Mouse (Mus musculus): ENCODE data around the gene Atp6v0e. TPM values are rescaled to one million over a fixed set of nuclear protein-coding genes. Genes with fewer than 3 reads are reported as not detected.

The Atp6v0e gene
- polyA plus RNA-seq, 1 experiment: 112 TPM

DNA sequence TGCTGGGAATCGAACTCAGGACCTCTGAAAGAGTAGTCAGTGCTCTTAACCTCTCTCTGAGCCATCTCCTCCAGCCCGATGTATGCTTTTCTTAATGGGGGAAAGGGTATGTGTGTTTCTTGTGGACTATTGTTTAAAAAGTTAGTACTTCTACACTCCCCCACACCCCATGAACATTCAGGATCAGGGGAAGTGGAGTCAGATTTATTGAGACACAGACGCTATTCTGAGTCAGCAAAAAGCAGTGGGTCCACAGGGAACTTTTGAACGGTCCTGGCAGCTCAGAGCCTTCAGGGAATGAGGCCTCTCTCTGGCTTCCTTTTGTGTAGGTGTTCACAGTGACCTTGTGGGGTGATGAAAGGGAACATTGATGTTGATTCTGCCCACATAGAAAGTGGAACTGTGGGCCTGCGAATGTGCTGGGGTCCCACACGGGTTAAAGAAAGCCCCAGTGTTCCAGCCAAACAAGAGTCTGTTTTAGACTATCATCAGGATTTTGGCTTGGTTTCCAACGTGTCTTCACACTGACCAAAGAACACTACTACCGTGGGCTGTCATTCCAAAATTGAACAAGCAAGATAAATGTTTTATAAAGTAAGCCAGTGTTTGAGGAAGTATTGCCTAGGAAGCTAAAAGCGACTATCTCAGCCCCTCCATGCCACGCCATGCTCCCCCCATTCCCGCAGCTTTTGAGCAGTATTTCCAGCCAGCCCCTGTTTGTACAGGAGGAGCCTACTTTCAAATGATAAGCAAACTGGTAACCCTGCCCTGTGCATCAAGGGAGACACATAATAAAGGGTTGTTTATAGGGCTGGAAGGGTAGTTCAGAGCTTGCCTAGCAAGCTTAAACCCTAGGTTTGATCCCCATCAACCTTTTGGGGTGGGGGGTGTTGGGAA, 42.7 kb downstream of the Atp6v0e start:
- TF ChIP-seq POLR2A (IDR thresholded peaks at IDR 0.05; ENCODE audit: borderline replicate concordance, control insufficient read depth, low read depth, low read length) (no peak), CTCF (IDR thresholded peaks at IDR 0.05; ENCODE audit: control insufficient read depth, insufficient read depth, low read length) (no peak)
- Histone ChIP-seq H3K4me1 (ENCODE audit: control insufficient read depth, insufficient read depth, low read length) (no peaks in the 10 kb centered on the region; the same call in 1 of the 2 replicates), H3K27ac (ENCODE audit: control insufficient read depth, insufficient read depth, low read depth, low read length, poor library complexity) (no peak overlapping the region), H3K4me3 (replicated peaks; ENCODE audit: control insufficient read depth, low read depth, low read length) (no peak overlapping the region)
- WGBS: 22% methylated on average over 11 of the region's 11 CpGs

DNA sequence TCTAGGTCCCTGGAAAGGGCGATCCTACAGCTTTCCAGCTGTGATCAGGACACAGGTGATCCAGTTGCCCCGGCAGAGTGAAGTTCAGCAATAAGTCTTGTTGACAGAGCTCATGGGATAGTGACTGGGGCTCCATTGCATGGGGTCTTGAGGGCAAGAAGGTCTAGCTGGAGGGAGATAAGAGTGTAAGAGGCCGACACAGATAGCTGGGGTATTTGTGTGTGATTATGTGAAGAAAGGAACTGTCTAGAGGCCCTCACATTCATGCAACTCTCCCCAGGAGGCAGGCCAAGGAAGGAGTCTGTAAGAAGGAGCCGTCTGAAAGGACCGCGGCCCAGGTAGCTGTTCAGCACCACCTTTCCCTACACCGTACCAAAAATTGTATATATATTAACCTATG, 44.0 kb downstream of the Atp6v0e start:
- WGBS: 71% methylated on average over 7 of the region's 7 CpGs
- Histone ChIP-seq H3K4me3 (replicated peaks; ENCODE audit: control insufficient read depth, low read depth, low read length) (no peak overlapping the region), H3K27ac (ENCODE audit: control insufficient read depth, insufficient read depth, low read depth, low read length, poor library complexity) (no peak overlapping the region), H3K4me1 (ENCODE audit: control insufficient read depth, insufficient read depth, low read length) (no peaks in the 10 kb centered on the region)
- TF ChIP-seq POLR2A (IDR thresholded peaks at IDR 0.05; ENCODE audit: borderline replicate concordance, control insufficient read depth, low read depth, low read length): no peak
- no peak for TF ChIP-seq CTCF (IDR thresholded peaks at IDR 0.05; ENCODE audit: control insufficient read depth, insufficient read depth, low read length)

DNA sequence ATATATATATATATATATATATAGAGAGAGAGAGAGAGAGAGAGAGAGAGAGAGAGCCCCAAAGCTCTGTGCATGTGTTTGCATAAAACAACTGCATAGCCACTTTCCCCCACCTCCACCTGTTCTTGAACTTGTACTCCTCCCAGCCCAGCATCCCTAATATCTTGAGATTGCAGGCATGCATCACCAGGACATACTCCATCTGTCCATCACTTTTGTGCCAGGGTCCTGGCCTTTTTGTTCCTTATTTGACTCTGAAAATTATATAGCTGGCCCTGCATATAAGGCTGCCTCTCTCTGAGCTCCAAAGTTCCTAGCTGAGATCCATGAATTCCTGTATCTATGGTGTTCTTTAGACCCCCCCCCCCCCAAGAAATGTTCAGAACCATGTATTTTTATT, 45.5 kb downstream of the Atp6v0e start:
- TF ChIP-seq CTCF (IDR thresholded peaks at IDR 0.05; ENCODE audit: control insufficient read depth, insufficient read depth, low read length): no peak
- TF ChIP-seq POLR2A (IDR thresholded peaks at IDR 0.05; ENCODE audit: borderline replicate concordance, control insufficient read depth, low read depth, low read length): no peak
- H3K4me3 ChIP-seq (replicated peaks; ENCODE audit: control insufficient read depth, low read depth, low read length): no peak overlapping the region
- no peaks in the 10 kb centered on the region for H3K4me1 ChIP-seq (ENCODE audit: control insufficient read depth, insufficient read depth, low read length)
- H3K27ac ChIP-seq (ENCODE audit: control insufficient read depth, insufficient read depth, low read depth, low read length, poor library complexity): no peak overlapping the region

DNA sequence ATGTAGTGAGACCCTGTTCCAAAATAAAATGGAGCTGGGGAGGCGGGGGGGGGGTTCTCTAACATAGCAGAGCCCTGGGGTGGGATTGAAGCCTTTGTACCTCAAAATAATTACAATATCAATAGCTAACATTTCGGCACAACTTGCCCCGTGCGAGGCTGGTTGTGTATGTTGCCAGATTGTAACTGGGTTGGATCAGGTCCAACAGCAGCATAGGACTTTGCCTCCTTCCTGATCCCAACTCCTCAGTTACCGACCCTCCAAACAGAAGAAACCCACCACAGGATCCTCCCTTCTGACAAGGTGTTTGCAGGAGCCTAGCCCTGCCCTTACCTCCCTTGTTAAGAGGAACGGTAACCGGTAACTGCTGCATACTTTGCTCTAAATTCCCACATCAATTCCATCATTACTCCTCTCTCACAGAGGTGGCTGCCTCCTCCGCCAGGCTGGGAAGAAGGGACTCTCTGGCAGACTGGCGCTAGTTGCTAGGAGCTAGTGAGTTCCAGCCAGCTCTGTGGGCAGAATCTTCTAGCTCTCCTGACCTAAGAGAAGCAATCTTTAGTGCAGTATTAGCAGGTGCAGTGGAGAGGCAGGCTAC, 46.1 kb downstream of the Atp6v0e start:
- 72% methylated on average over 9 of the region's 9 CpGs for WGBS
- Histone ChIP-seq H3K4me1 (ENCODE audit: control insufficient read depth, insufficient read depth, low read length) (no peaks in the 10 kb centered on the region), H3K4me3 (replicated peaks; ENCODE audit: control insufficient read depth, low read depth, low read length) (no peak overlapping the region), H3K27ac (ENCODE audit: control insufficient read depth, insufficient read depth, low read depth, low read length, poor library complexity) (no peak overlapping the region)
- no peak for TF ChIP-seq CTCF (IDR thresholded peaks at IDR 0.05; ENCODE audit: control insufficient read depth, insufficient read depth, low read length)
- TF ChIP-seq POLR2A (IDR thresholded peaks at IDR 0.05; ENCODE audit: borderline replicate concordance, control insufficient read depth, low read depth, low read length): no peak

DNA sequence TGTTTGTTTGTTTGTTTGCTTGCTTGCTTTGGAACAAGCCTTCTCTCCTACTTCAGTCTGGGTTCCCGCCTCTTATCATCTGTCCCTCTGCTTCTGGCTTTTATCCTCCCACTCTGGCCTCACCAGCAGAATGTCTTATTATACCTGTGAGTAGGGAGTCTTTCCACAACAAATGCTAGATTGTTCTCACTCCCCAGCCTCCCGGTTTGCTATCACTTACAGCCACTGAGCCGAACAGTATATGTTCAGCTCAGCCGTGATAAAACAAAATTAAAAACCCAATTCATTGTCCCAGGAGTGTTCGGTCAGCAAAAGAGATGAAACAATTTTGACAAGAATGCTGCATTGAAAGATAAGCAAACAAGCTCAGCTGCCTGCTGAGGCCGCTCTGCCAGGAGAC, 47.0 kb downstream of the Atp6v0e start:
- 51% methylated on average over 6 of the region's 6 CpGs for WGBS
- no peak overlapping the region for H3K4me3 ChIP-seq (replicated peaks; ENCODE audit: control insufficient read depth, low read depth, low read length)
- TF ChIP-seq CTCF (IDR thresholded peaks at IDR 0.05; ENCODE audit: control insufficient read depth, insufficient read depth, low read length) (no peak), POLR2A (IDR thresholded peaks at IDR 0.05; ENCODE audit: borderline replicate concordance, control insufficient read depth, low read depth, low read length) (no peak)
- no peak overlapping the region for H3K27ac ChIP-seq (ENCODE audit: control insufficient read depth, insufficient read depth, low read depth, low read length, poor library complexity)
- no peaks in the 10 kb centered on the region for H3K4me1 ChIP-seq (ENCODE audit: control insufficient read depth, insufficient read depth, low read length)

DNA sequence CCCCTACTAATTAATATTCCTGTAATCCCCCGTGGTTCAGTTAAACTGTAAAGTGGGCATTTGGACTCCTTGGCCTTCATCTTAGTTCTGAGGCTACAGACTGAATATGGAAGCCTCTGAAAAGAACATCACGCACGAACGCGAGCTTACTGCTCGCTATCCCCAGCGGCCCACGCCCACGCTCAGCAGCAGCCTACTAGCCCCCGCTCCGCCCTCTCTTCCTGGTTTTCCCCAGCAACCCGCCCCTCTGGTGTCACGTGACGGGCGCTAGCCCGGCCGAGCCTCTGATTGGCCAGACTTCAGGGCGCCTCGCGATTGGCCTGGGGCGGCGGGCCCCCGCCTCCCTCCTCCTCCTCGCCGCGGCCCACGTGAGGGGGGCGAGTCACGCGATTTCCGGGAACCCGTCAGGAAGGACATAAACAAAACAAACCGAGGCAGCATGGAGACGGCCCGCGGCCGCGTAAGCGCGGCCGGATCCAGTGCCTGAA, 52.3 kb downstream of the Atp6v0e start, which contains the start of gene Crebrf:
Gene Crebrf (plus strand): TSS at position 380 of the 488 bp plus-strand sequence.
- TF ChIP-seq CTCF (IDR thresholded peaks at IDR 0.05; ENCODE audit: control insufficient read depth, insufficient read depth, low read length) (no peak), POLR2A (IDR thresholded peaks at IDR 0.05; ENCODE audit: borderline replicate concordance, control insufficient read depth, low read depth, low read length) (peak; percentile 88; the same call in 1 of the 2 replicates)
- Histone ChIP-seq H3K27ac (ENCODE audit: control insufficient read depth, insufficient read depth, low read depth, low read length, poor library complexity) (peak within 1 kb of the TSS; percentile 92), H3K4me1 (ENCODE audit: control insufficient read depth, insufficient read depth, low read length) (no peaks in the 10 kb centered on the region), H3K4me3 (replicated peaks; ENCODE audit: control insufficient read depth, low read depth, low read length) (peak within 1 kb of the TSS; percentile 82)
- WGBS: under 1% methylated on average over 41 of the region's 41 CpGs

DNA sequence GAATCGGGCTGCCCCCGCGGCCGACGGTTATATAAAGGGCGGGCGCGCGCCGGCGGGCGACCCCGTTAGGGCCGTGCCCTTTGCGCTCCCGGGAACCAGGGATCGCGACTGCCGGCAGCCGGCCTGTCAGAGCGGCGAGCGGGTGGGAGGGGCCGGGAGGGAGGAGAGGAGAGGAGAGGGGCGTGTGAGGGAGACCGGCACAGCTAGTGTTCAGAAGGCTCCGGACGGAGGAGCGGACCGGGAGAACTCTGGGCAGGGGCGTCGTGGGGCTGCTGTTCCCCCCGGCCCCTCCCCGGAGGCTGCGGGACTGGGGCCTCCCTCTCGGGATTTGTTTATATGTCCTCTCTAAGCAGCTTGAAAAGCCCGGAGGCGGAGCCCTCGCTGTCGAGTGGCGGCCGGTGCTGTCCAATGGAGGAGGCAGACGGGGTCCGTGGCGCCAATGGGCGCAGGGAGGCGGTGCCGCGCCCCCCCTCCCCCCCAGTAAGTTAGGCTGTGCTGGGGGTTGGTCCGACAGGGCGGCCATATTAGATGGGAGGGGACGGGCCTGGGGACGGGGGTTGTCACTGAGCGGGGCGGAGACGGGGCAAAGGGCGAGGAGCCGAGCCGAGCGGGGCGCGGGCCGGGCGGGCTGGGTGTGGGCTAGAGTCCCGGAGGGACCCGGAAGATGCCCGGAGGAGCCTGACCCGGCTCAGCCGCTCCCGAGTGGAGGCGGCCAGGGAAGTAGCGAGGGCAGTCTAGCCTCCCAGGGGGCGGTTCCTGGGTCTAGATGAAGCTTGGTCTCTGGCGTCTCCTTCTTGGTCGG, 53.1 kb downstream of the Atp6v0e start:
- WGBS: under 1% methylated on average over 73 of the region's 75 CpGs
- Histone ChIP-seq H3K4me3 (replicated peaks; ENCODE audit: control insufficient read depth, low read depth, low read length) (peak overlapping the region; percentile 82), H3K27ac (ENCODE audit: control insufficient read depth, insufficient read depth, low read depth, low read length, poor library complexity) (peak overlapping the region; percentile 92), H3K4me1 (ENCODE audit: control insufficient read depth, insufficient read depth, low read length) (no peaks in the 10 kb centered on the region; the same call in 1 of the 2 replicates)
- TF ChIP-seq CTCF (IDR thresholded peaks at IDR 0.05; ENCODE audit: control insufficient read depth, insufficient read depth, low read length) (no peak), POLR2A (IDR thresholded peaks at IDR 0.05; ENCODE audit: borderline replicate concordance, control insufficient read depth, low read depth, low read length) (peak; percentile 49; the same call in 1 of the 2 replicates)
